Mouse (Mus musculus) heart, postnatal 36 days (tissue): ENCODE results near the gene Tnni3k. TPM values are rescaled to one million over a fixed set of nuclear protein-coding genes. Genes with fewer than 3 reads are reported as not detected.

ENCODE experiments used
- DNase-seq, 2 experiments: peaks; one replicate each; pipeline ENCODE4 v3.0.0; 2021 to 2022
- intact Hi-C: fragments of 180-260 bp; cut with DNase I; formaldehyde crosslinking; loops from one replicate; pipeline ENCODE4 v1.15.1; 2025
- total RNA-seq, 2 experiments: library from RNA; stranded (reverse); gene quantifications; 2 replicates each; pipeline ENCODE4 v1.2.3; 2021

Tnni3k gene
- total RNA-seq, 2 experiments from 2014 or later: 81.9 to 83.1 TPM

DNA sequence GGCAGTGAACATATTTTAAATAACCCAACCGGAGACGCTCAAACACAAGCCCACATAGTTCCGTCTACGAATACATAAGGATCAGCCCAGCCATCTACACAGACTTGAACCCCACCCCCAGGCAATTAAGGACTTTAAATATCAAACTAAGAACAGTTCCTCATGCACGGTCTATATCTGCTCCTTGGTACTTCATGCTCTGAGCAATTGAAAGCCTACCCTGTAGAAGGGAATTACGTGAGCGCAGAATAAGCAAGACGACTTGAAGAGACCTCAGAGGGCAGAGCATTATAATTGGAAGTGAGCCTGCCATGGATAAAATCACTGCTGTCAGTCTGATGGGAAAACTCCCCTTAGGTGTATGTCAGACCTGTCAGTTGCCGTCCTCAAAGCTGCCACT lies 268.9 kb downstream of the Tnni3k start:
- DNase-seq: no peak
- intact Hi-C loops: loop anchor here (5.0 kb wide), 1 partner anchor 134 kb away; no protein-coding TSS in a partner anchor

GRCm38 (mm10) chr3:154778836-154779595 lies 276.2 kb downstream of the Tnni3k start:
- intact Hi-C loops: no loop called here
- DNase-seq: no peak

- intact Hi-C loops: no loop called here
- DNase-seq: no peak
Measured at GRCm38 (mm10) chr3:154771651-154772050, 283.6 kb downstream of the Tnni3k start.

DNA sequence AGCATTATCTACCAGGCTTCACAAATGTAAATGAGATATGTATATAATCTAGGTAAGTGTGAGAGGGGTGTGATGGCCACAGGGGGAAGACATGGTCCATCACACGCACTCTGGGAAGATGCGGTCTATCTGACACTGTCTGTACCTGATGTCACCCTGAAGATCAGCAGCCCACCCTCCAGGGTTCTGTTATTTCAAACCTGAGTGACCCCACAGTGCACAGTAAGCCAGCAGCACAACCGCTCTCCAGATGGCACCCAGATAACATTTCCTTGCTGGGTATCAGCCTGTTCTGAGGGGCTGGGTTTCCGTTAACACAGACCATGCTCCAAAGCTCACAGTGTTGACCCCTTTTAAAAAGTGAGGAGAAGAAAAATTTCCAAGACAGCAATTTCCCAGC lies 288.9 kb downstream of the Tnni3k start:
- no peak for DNase-seq
- intact Hi-C loops: no loop called here

- intact Hi-C loops: no loop called here
- no peak for DNase-seq
Measured at GRCm38 (mm10) chr3:154764115-154764514, 291.1 kb downstream of the Tnni3k start.

DNA sequence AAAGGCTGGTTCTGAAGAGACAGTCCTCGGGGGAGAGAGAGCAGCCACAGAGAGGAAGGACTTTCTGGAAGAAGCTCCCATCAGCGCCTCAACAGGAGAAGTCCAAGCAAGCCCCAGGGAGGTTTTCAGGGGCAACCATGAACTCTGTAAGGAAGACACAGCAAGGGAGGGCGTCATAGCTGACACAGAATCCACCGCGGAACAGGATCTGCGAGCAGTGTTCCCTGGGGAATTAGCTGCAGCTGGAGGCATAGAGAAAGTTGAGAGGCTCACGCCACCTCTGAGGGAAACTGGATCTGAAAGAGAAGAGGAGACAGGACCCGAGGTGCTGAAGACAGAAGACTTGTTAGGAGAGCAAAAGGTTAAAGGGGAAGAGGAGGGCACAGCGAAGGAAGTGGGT lies 291.8 kb downstream of the Tnni3k start:
- no peak for DNase-seq
- intact Hi-C loops: no loop called here

DNA sequence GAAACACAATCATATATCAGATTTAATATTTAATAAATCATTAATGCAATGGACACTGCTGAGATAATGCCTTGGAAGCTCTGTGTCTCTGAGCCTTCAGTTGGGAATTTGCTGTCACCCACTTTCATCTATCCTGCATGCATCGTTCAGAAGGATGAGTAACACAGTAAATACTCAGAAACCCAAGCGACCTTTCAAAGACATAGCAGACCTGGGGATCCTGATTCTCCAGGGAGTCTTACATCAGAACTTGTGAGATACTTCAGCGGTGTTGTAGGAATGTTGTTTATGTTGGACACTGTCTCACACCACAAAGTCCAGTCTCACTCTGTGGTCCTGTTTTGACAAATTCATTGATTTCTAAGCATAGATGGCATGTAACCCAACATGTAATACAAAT lies 294.1 kb downstream of the Tnni3k start:
- intact Hi-C loops: no loop called here
- no peak for DNase-seq

- no peak for DNase-seq
- intact Hi-C loops: no loop called here
Measured at GRCm38 (mm10) chr3:154758089-154758488, 297.1 kb downstream of the Tnni3k start.

GRCm38 (mm10) chr3:154755225-154755624 lies 300.0 kb downstream of the Tnni3k start:
- no peak for DNase-seq
- intact Hi-C loops: no loop called here

DNA sequence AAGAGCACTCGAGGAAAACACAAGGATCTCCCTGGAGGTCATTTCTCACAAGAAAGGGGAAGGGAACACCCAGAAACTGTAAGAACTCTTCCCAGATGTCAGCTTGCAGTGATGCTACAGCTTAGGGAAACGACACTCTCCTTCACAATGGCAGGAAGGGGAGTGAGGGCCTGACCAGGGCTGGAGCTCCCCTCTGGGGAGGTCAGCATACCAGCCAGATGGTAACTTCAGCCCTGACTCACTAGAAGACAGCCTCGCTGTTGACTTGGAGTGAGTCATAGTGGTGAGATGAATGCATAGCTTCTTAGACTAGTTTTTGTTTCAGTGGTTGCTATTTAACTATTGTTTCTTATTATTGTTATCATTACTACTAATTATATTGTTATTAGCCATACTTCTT lies 300.7 kb downstream of the Tnni3k start:
- DNase-seq: no peak
- intact Hi-C loops: loop anchor here (5.0 kb wide), 1 partner anchor 62 kb away; no protein-coding TSS in a partner anchor

DNA sequence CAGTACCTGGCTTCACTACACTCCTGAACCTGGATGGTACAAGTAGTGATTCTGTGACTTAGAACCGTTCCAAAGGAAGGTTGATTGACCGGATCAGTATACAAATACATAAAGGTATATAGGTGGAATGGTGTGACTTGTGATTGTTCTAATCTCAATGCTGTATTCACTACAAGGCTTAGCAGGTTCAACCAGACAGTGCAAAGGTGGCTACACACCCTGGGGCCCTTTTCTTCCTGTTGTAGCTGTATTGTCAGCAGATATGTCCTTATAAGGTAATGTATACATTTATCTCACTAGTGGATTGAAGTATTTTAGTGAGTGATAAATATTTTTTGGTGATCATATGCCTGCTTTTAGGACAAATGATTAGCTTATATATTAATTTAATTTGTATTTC lies 310.9 kb downstream of the Tnni3k start:
- intact Hi-C loops: no loop called here
- no peak for DNase-seq

DNA sequence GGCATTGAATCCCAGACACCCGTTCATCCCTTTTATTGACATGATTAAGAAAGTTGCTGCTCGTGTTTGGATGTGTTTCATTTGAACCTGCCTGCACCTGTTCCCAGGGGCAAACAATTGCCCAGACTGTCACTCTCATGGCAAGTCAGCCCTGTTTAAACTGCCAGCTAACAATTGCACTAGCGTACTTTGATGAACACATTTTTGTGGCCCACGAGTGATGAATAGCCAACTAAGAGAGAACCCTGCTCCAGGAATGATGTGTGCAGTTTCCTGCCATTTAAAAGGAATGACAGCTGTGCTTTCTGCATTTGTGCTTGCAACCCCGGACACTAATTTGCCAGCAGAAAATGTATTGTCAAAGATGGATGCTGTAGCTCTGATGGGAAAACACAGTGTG lies 312.3 kb downstream of the Tnni3k start:
- intact Hi-C loops: no loop called here
- no peak for DNase-seq

DNA sequence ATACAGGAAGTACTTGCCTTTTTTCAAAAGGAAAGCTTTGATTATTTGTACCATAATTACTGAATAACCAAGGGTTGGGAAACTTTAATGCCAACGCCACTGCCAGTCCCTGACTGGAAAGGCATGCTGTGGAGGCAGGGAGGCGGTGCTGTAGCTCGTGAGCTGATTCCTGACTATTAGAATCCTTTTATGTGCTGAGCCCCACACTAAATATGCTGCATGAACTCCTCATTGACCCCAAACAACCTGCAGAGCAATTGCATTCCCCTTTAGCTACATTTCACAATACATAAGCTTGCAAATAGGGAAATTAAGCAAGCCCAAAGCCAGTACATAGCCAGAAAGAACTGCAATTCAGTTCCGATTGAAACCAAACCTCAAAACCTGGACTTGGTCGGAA lies 313.7 kb downstream of the Tnni3k start:
- no peak for DNase-seq
- intact Hi-C loops: no loop called here

Other genes starting within 250 kb of the Tnni3k start
- gene Fpgt, start 38.0 kb upstream of the Tnni3k start, total RNA-seq: 10 to 100 TPM; 11.7 TPM
- under 1 TPM; 0.28 to 0.43 TPM for gene Lrriq3, start 38.0 kb upstream of the Tnni3k start, total RNA-seq